Mouse (Mus musculus): Measurements from ENCODE around the gene Gm572.

GRCm38 (mm10) chr4:148598826-148599225, 44.3 kb upstream of the Gm572 start:
- no peak for TF ChIP-seq CTCF (IDR thresholded peaks at IDR 0.05; ENCODE audit: control insufficient read depth, insufficient read depth, insufficient read length)
- no peak for TF ChIP-seq MYOD1 (IDR thresholded peaks at IDR 0.05; ENCODE audit: control insufficient read depth, insufficient read length, low read depth)
- no peak for TF ChIP-seq USF1 (IDR thresholded peaks at IDR 0.05; ENCODE audit: low read depth)
